Mouse (Mus musculus): ENCODE measurements around the gene Ube2d3.
"Not testable (repeated sequence)": the region's sequence is repeated elsewhere in the genome, so short reads cannot be mapped to it uniquely, and the experiment has no call there.

Gene Ube2d3

GRCm38 (mm10) chr3:135497956-135498355 lies 60.0 kb downstream of the Ube2d3 start:
- DNase-seq = not testable (repeated sequence)

GRCm38 (mm10) chr3:135498891-135499290 lies 60.9 kb downstream of the Ube2d3 start:
- DNase-seq = no peak

- DNase-seq = no peak
These were observed 65.2 kb downstream of the Ube2d3 start for GRCm38 (mm10) chr3:135503160-135503559.

- DNase-seq = peak; percentile 84
These were observed 67.5 kb downstream of the Ube2d3 start for GRCm38 (mm10) chr3:135505369-135505909.

GRCm38 (mm10) chr3:135505916-135506482 lies 68.0 kb downstream of the Ube2d3 start:
- DNase-seq = no peak

- DNase-seq = no peak
These were observed 69.6 kb downstream of the Ube2d3 start for GRCm38 (mm10) chr3:135507506-135507905.

- no peak for DNase-seq
These were observed 70.2 kb downstream of the Ube2d3 start for GRCm38 (mm10) chr3:135508191-135508590.

- DNase-seq = no peak
These were observed 72.4 kb downstream of the Ube2d3 start for GRCm38 (mm10) chr3:135510372-135510771.

- peak; percentile 38 for DNase-seq
These were observed 73.7 kb downstream of the Ube2d3 start for GRCm38 (mm10) chr3:135511683-135512082.

- DNase-seq = no peak
These were observed 75.3 kb downstream of the Ube2d3 start for GRCm38 (mm10) chr3:135513270-135513669.

- DNase-seq = no peak
These were observed 76.0 kb downstream of the Ube2d3 start for GRCm38 (mm10) chr3:135513800-135514425.

GRCm38 (mm10) chr3:135515246-135515645 lies 77.3 kb downstream of the Ube2d3 start:
- peak; percentile 56 for DNase-seq

GRCm38 (mm10) chr3:135516891-135517290 lies 78.9 kb downstream of the Ube2d3 start:
- DNase-seq = no peak

Data from thymus, postnatal 14 days (tissue).